Mouse (Mus musculus) gastrocnemius, adult 18-20 months (tissue): ENCODE results near the gene Gzmb. TPM values are rescaled to one million over a fixed set of nuclear protein-coding genes. Genes with fewer than 3 reads are reported as not detected.

ENCODE experiments used
- total RNA-seq, 2 experiments: library from RNA; stranded (reverse); gene quantifications; 2 replicates each; pipeline ENCODE4 v1.2.3; 2021

Gene Gzmb
- total RNA-seq, 2 experiments from 2014 or later: not detected

Other genes with a start within 250 kb of the Gzmb start
- not detected for gene Mcpt1, start 244.3 kb downstream of the Gzmb start, total RNA-seq
- not detected for gene Mcpt9, start 231.8 kb downstream of the Gzmb start, total RNA-seq
- gene Mcpt2, start 220.2 kb downstream of the Gzmb start, total RNA-seq: not detected
- 1 to 10 TPM; 2.1 to 4.6 TPM for gene Mcpt4, start 199.9 kb downstream of the Gzmb start, total RNA-seq
- not detected for gene Mcpt8, start 177.0 kb downstream of the Gzmb start, total RNA-seq
- gene Ctsg, start 159.7 kb downstream of the Gzmb start, total RNA-seq: not detected
- not detected for gene Gzme, start 141.6 kb downstream of the Gzmb start, total RNA-seq
- gene Gzmd, start 129.7 kb downstream of the Gzmb start, total RNA-seq: not detected
- gene Gzmg, start 102.7 kb downstream of the Gzmb start, total RNA-seq: not detected
- not detected for gene Gzmn, start 87.7 kb downstream of the Gzmb start, total RNA-seq
- not detected for gene Gzmf, start 50.8 kb downstream of the Gzmb start, total RNA-seq
- gene Gzmc, start 27.6 kb downstream of the Gzmb start, total RNA-seq: not detected
- not detected for gene Atp12a, start 102.8 kb upstream of the Gzmb start, total RNA-seq
- gene Rnf17, start 140.3 kb upstream of the Gzmb start, total RNA-seq: under 1 TPM; 0.11 to 0.36 TPM